Mouse (Mus musculus): ENCODE data around the gene Nudt4. TPM values are rescaled to one million over a fixed set of nuclear protein-coding genes. Genes with fewer than 3 reads are reported as not detected.

Nudt4 gene
- 15.9 and 20.5 TPM in 2 replicates for polyA plus RNA-seq (2012; rRNA removed)

GRCm38 (mm10) chr10:95563851-95564845 is at the start of gene Nudt4:
TSS of gene Nudt4 (minus strand) at chr10:95564146.
- Histone ChIP-seq H3K4me3 (ENCODE audit: control insufficient read depth, insufficient read depth, low read length) (peak within 1 kb of the TSS; percentile 69), H3K27ac (ENCODE audit: control insufficient read depth, insufficient read depth, low read length) (no peak within 1 kb of the TSS), H3K27me3 (ENCODE audit: control insufficient read depth, insufficient read depth, low read length) (no peaks in the 10 kb centered on the region), H3K36me3 (ENCODE audit: control insufficient read depth, insufficient read depth, low read length) (no peaks in the 10 kb centered on the region), H3K4me1 (replicated peaks; ENCODE audit: control insufficient read depth, insufficient read depth, low read length) (peaks cover 17% of the 10 kb centered on the region)
- 0 out of 2 replicates have a peak, but pooled peaks have one; percentile 49 for TF ChIP-seq CTCF (IDR thresholded peaks at IDR 0.05; ENCODE audit: borderline replicate concordance, control insufficient read depth, extremely low read depth, insufficient read depth, low read length, poor library complexity)
- TF ChIP-seq POLR2A (IDR thresholded peaks at IDR 0.05; ENCODE audit: control insufficient read depth, extremely low read depth, insufficient read depth, low read length, poor library complexity): peak; percentile 79
- peak; percentile 86 for DNase-seq
- WGBS: 1% methylated on average over 85 of the region's 97 CpGs

- H3K4me3 ChIP-seq (ENCODE audit: control insufficient read depth, insufficient read depth, low read length): no peak overlapping the region
- H3K27ac ChIP-seq (ENCODE audit: control insufficient read depth, insufficient read depth, low read length): no peak overlapping the region
- DNase-seq: no peak
- no peaks in the 10 kb centered on the region for H3K36me3 ChIP-seq (ENCODE audit: control insufficient read depth, insufficient read depth, low read length)
- no peaks in the 10 kb centered on the region for H3K27me3 ChIP-seq (ENCODE audit: control insufficient read depth, insufficient read depth, low read length)
- TF ChIP-seq CTCF (IDR thresholded peaks at IDR 0.05; ENCODE audit: borderline replicate concordance, control insufficient read depth, extremely low read depth, insufficient read depth, low read length, poor library complexity) (no peak), POLR2A (IDR thresholded peaks at IDR 0.05; ENCODE audit: control insufficient read depth, extremely low read depth, insufficient read depth, low read length, poor library complexity) (no peak)
- WGBS: 88% methylated on average over 10 of the region's 10 CpGs
- H3K4me1 ChIP-seq (replicated peaks; ENCODE audit: control insufficient read depth, insufficient read depth, low read length): no peaks in the 10 kb centered on the region
Observed at GRCm38 (mm10) chr10:95611331-95611721, 47.4 kb upstream of the Nudt4 start.

GRCm38 (mm10) chr10:95610666-95611330 is 46.9 kb upstream of the Nudt4 start:
- WGBS: 81% methylated on average over 16 of the region's 16 CpGs
- H3K4me3 ChIP-seq (ENCODE audit: control insufficient read depth, insufficient read depth, low read length): no peak overlapping the region
- no peak for DNase-seq
- no peaks in the 10 kb centered on the region for H3K4me1 ChIP-seq (replicated peaks; ENCODE audit: control insufficient read depth, insufficient read depth, low read length)
- H3K36me3 ChIP-seq (ENCODE audit: control insufficient read depth, insufficient read depth, low read length): no peaks in the 10 kb centered on the region
- no peak overlapping the region for H3K27ac ChIP-seq (ENCODE audit: control insufficient read depth, insufficient read depth, low read length)
- TF ChIP-seq POLR2A (IDR thresholded peaks at IDR 0.05; ENCODE audit: control insufficient read depth, extremely low read depth, insufficient read depth, low read length, poor library complexity): no peak
- no peak for TF ChIP-seq CTCF (IDR thresholded peaks at IDR 0.05; ENCODE audit: borderline replicate concordance, control insufficient read depth, extremely low read depth, insufficient read depth, low read length, poor library complexity)
- H3K27me3 ChIP-seq (ENCODE audit: control insufficient read depth, insufficient read depth, low read length): no peaks in the 10 kb centered on the region

- H3K4me1 ChIP-seq (replicated peaks; ENCODE audit: control insufficient read depth, insufficient read depth, low read length): peaks cover 6% of the 10 kb centered on the region
- no peaks in the 10 kb centered on the region for H3K27me3 ChIP-seq (ENCODE audit: control insufficient read depth, insufficient read depth, low read length)
- TF ChIP-seq POLR2A (IDR thresholded peaks at IDR 0.05; ENCODE audit: control insufficient read depth, extremely low read depth, insufficient read depth, low read length, poor library complexity): no peak
- no peak for TF ChIP-seq CTCF (IDR thresholded peaks at IDR 0.05; ENCODE audit: borderline replicate concordance, control insufficient read depth, extremely low read depth, insufficient read depth, low read length, poor library complexity)
- DNase-seq: peak; percentile 7
- no peak overlapping the region for H3K27ac ChIP-seq (ENCODE audit: control insufficient read depth, insufficient read depth, low read length)
- 48% methylated on average over 22 of the region's 22 CpGs for WGBS
- no peaks in the 10 kb centered on the region for H3K36me3 ChIP-seq (ENCODE audit: control insufficient read depth, insufficient read depth, low read length)
- H3K4me3 ChIP-seq (ENCODE audit: control insufficient read depth, insufficient read depth, low read length): no peak overlapping the region
Observed at GRCm38 (mm10) chr10:95604979-95605613, 41.1 kb upstream of the Nudt4 start.

GRCm38 (mm10) chr10:95600527-95600926 is 36.6 kb upstream of the Nudt4 start:
- H3K27ac ChIP-seq (ENCODE audit: control insufficient read depth, insufficient read depth, low read length): no peak overlapping the region
- no peaks in the 10 kb centered on the region for H3K27me3 ChIP-seq (ENCODE audit: control insufficient read depth, insufficient read depth, low read length)
- WGBS: 79% methylated on average over 5 of the region's 5 CpGs
- no peak overlapping the region for H3K4me3 ChIP-seq (ENCODE audit: control insufficient read depth, insufficient read depth, low read length)
- no peak for DNase-seq
- TF ChIP-seq POLR2A (IDR thresholded peaks at IDR 0.05; ENCODE audit: control insufficient read depth, extremely low read depth, insufficient read depth, low read length, poor library complexity) (no peak), CTCF (IDR thresholded peaks at IDR 0.05; ENCODE audit: borderline replicate concordance, control insufficient read depth, extremely low read depth, insufficient read depth, low read length, poor library complexity) (no peak)
- H3K4me1 ChIP-seq (replicated peaks; ENCODE audit: control insufficient read depth, insufficient read depth, low read length): peaks cover 6% of the 10 kb centered on the region
- no peaks in the 10 kb centered on the region for H3K36me3 ChIP-seq (ENCODE audit: control insufficient read depth, insufficient read depth, low read length)

- WGBS: 88% methylated on average over 7 of the region's 7 CpGs
Observed at GRCm38 (mm10) chr10:95599740-95600139, 35.8 kb upstream of the Nudt4 start.

More at GRCm38 (mm10) chr10:95599740-95600139, 35.8 kb upstream of the Nudt4 start:
- H3K4me3 ChIP-seq (ENCODE audit: control insufficient read depth, insufficient read depth, low read length): no peak overlapping the region
- no peak overlapping the region for H3K27ac ChIP-seq (ENCODE audit: control insufficient read depth, insufficient read depth, low read length)
- peaks cover under 1% of the 10 kb centered on the region; the same call in 1 of the 2 replicates for H3K4me1 ChIP-seq (replicated peaks; ENCODE audit: control insufficient read depth, insufficient read depth, low read length)
- no peaks in the 10 kb centered on the region for H3K36me3 ChIP-seq (ENCODE audit: control insufficient read depth, insufficient read depth, low read length)
- no peak for DNase-seq
- TF ChIP-seq CTCF (IDR thresholded peaks at IDR 0.05; ENCODE audit: borderline replicate concordance, control insufficient read depth, extremely low read depth, insufficient read depth, low read length, poor library complexity) (no peak), POLR2A (IDR thresholded peaks at IDR 0.05; ENCODE audit: control insufficient read depth, extremely low read depth, insufficient read depth, low read length, poor library complexity) (no peak)
- no peaks in the 10 kb centered on the region for H3K27me3 ChIP-seq (ENCODE audit: control insufficient read depth, insufficient read depth, low read length)

All from thymus, adult 2 months (tissue).